8 mouse cellular contexts compared by ENCODE assay signal in the genomic region with DNA sequence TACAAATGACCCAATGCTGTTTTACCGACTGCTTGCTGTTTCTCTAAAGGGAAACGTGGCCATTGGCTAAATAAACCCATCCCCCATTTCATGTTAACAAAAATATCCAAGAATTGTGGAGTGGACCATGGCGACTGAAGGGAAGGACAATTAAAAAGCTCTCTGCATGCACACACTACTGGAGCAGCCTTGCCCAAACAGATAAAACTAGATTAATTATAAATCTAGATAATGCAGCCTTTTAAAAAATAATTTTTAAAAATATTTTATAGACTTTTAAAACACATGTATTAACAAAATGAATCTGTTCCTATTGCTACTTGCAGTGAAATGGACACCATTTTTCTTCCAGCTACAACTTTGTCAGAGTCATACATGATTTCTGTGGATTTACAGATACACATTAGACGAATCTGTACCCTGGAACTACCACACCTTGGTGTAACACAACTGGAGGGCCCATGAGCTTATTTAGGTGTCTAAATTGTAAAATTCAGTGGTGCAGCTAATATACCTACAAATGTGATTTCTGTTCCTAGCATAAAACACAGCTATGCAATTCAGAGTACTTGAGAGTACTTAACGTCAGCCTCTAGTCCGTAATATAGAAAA. TPM values are rescaled to one million over a fixed set of nuclear protein-coding genes. Genes with fewer than 3 reads are reported as not detected.
A peak's percentile ranks its signal among the peaks of the same experiment; 100 is the strongest.
DNase-seq lines count a peak whose midpoint lies in the region; ATAC-seq and TF ChIP-seq lines count a peak whose summit lies in the region.

No protein-coding gene starts in this region.

- no peaks in the 10 kb centered on the region for H3K27me3 ChIP-seq in heart, postnatal 0 days (ENCODE audit: control insufficient read depth, insufficient read depth, low read length)
- H3K27me3 ChIP-seq in embryonic facial prominence, embryonic 12.5 days: no peaks in the 10 kb centered on the region
- no peaks in the 10 kb centered on the region for H3K27me3 ChIP-seq in hindbrain, embryonic 15.5 days
- H3K27me3 ChIP-seq in midbrain, embryonic 16.5 days (ENCODE audit: control insufficient read depth, insufficient read depth, low read depth, low read length): no peaks in the 10 kb centered on the region

- 37% methylated on average over 6 of the region's 6 CpGs for WGBS in heart, postnatal 0 days
- WGBS in embryonic facial prominence, embryonic 12.5 days: 35% methylated on average over 6 of the region's 6 CpGs
- WGBS in hindbrain, embryonic 15.5 days: 24% methylated on average over 6 of the region's 6 CpGs
- 14% methylated on average over 6 of the region's 6 CpGs for WGBS in midbrain, embryonic 16.5 days

- peak overlapping the region; percentile 82 for H3K4me3 ChIP-seq in heart, postnatal 0 days (ENCODE audit: low read depth, low read length)
- H3K4me3 ChIP-seq in embryonic facial prominence, embryonic 12.5 days: peak overlapping the region; percentile 76
- peak overlapping the region; percentile 66 for H3K4me3 ChIP-seq in hindbrain, embryonic 15.5 days
- H3K4me3 ChIP-seq in midbrain, embryonic 16.5 days (ENCODE audit: low read depth, low read length): peak overlapping the region; percentile 76

- 0 out of 2 replicates have a peak, but pooled peaks cover 6% of the 10 kb centered on the region for H3K36me3 ChIP-seq in heart, postnatal 0 days (replicated peaks; ENCODE audit: control insufficient read depth, insufficient read depth, low read length)
- H3K36me3 ChIP-seq in embryonic facial prominence, embryonic 12.5 days: no peaks in the 10 kb centered on the region
- H3K36me3 ChIP-seq in hindbrain, embryonic 15.5 days: no peaks in the 10 kb centered on the region
- H3K36me3 ChIP-seq in midbrain, embryonic 16.5 days (ENCODE audit: control insufficient read depth, insufficient read depth, low read length): no peaks in the 10 kb centered on the region

- H3K4me1 ChIP-seq in heart, postnatal 0 days (ENCODE audit: control insufficient read depth, insufficient read depth): peaks cover 4% of the 10 kb centered on the region
- H3K4me1 ChIP-seq in embryonic facial prominence, embryonic 12.5 days: peaks cover 9% of the 10 kb centered on the region; the same call in 1 of the 2 replicates
- H3K4me1 ChIP-seq in hindbrain, embryonic 15.5 days (replicated peaks): peaks cover 38% of the 10 kb centered on the region
- peaks cover 34% of the 10 kb centered on the region for H3K4me1 ChIP-seq in midbrain, embryonic 16.5 days (ENCODE audit: control insufficient read depth, insufficient read depth, low read length)

- H3K4me2 ChIP-seq in heart, postnatal 0 days (ENCODE audit: low read depth, low read length): peak overlapping the region; percentile 60
- H3K4me2 ChIP-seq in embryonic facial prominence, embryonic 12.5 days (replicated peaks): peak overlapping the region; percentile 60
- peak overlapping the region; percentile 77 for H3K4me2 ChIP-seq in hindbrain, embryonic 15.5 days
- H3K4me2 ChIP-seq in midbrain, embryonic 16.5 days (ENCODE audit: low read length): peak overlapping the region; percentile 65

- TF ChIP-seq EP300 in heart, postnatal 0 days (IDR thresholded peaks at IDR 0.05; ENCODE audit: low read depth): 0 out of 2 replicates have a peak, but pooled peaks have one; percentile 9

- no peak overlapping the region for H3K9ac ChIP-seq in heart, postnatal 0 days (replicated peaks; ENCODE audit: low read depth, low read length)
- H3K9ac ChIP-seq in embryonic facial prominence, embryonic 12.5 days: no peak overlapping the region
- no peak overlapping the region for H3K9ac ChIP-seq in hindbrain, embryonic 15.5 days
- H3K9ac ChIP-seq in midbrain, embryonic 16.5 days (ENCODE audit: low read depth, low read length): 0 out of 2 replicates have a peak overlapping the region, but pooled peaks have one; percentile 14

- no peaks in the 10 kb centered on the region for H3K9me3 ChIP-seq in heart, postnatal 0 days (replicated peaks; ENCODE audit: control insufficient read depth, low read length)
- H3K9me3 ChIP-seq in embryonic facial prominence, embryonic 12.5 days: no peaks in the 10 kb centered on the region
- H3K9me3 ChIP-seq in hindbrain, embryonic 15.5 days: no peaks in the 10 kb centered on the region
- no peaks in the 10 kb centered on the region for H3K9me3 ChIP-seq in midbrain, embryonic 16.5 days (replicated peaks; ENCODE audit: control insufficient read depth, low read length, poor library complexity, severe bottlenecking)

- H3K27ac ChIP-seq in heart, postnatal 0 days (ENCODE audit: low read depth): peak overlapping the region; percentile 36; the same call in 1 of the 2 replicates
- peak overlapping the region; percentile 60 for H3K27ac ChIP-seq in embryonic facial prominence, embryonic 12.5 days
- peak overlapping the region; percentile 98 for H3K27ac ChIP-seq in hindbrain, embryonic 15.5 days (replicated peaks)
- H3K27ac ChIP-seq in midbrain, embryonic 16.5 days (ENCODE audit: low read length): peak overlapping the region; percentile 100

- ATAC-seq in heart, postnatal 0 days (ENCODE audit: insufficient read depth, low read depth): no peak
- ATAC-seq in embryonic facial prominence, embryonic 12.5 days (ENCODE audit: insufficient number of reproducible peaks, insufficient read depth, low FRiP score, low TSS enrichment): peak; percentile 36; the same call in 1 of the 2 replicates
- no peak for ATAC-seq in hindbrain, embryonic 15.5 days (ENCODE audit: low FRiP score, low read depth)
- ATAC-seq in midbrain, embryonic 16.5 days: no peak
- ATAC-seq in megakaryocyte progenitor cell, adult 5-6 weeks (replicated peaks; ENCODE audit: poor library complexity): no peak

- DNase-seq in heart, postnatal 0 days (ENCODE audit: low spot score): no peak
- no peak for DNase-seq in heart, postnatal 25 days (ENCODE audit: low spot score)
- DNase-seq in urinary bladder, postnatal 36 days (ENCODE audit: low spot score in 2 of 2): no peak
- no peak for DNase-seq in left cerebral cortex, postnatal 14 days (ENCODE audit: low spot score in 2 of 2)

- intact Hi-C loops in heart, postnatal 25 days (cut with DNase I): no loop called here
- intact Hi-C loops in left cerebral cortex, postnatal 14 days (cut with DNase I): no loop called here

- no peak for TF ChIP-seq CTCF in heart, postnatal 0 days (IDR thresholded peaks at IDR 0.05; ENCODE audit: low read depth)

RNA-seq across cellular contexts. Expression of a gene that starts 0.5 kb away (rescaled TPM):
- total RNA-seq in heart, postnatal 0 days (2014; rRNA removed; ENCODE audit: low replicate concordance): 37.2 and 38.7 TPM in 2 replicates
- polyA plus RNA-seq in heart, postnatal 0 days (2015; fragmentation: Nextera tagmentation; extraction: Ambion mirVana): 27.0 and 29.2 TPM in 2 replicates
- 10 to 100 TPM; 51.0 to 53.2 TPM for total RNA-seq in heart, postnatal 25 days (2021)
- polyA plus RNA-seq in embryonic facial prominence, embryonic 12.5 days (2016; fragmentation: Nextera tagmentation; extraction: Ambion mirVana): 31.6 and 32.3 TPM in 2 replicates
- 102 and 106 TPM in 2 replicates for polyA plus RNA-seq in hindbrain, embryonic 15.5 days (2015; fragmentation: Nextera tagmentation; extraction: Ambion mirVana)
- 143 and 144 TPM in 2 replicates for polyA plus RNA-seq in midbrain, embryonic 16.5 days (2015; fragmentation: Nextera tagmentation; extraction: Ambion mirVana)
- 143 and 145 TPM in 2 replicates for total RNA-seq in megakaryocyte progenitor cell, adult 5-6 weeks (2015)
- total RNA-seq in megakaryocyte progenitor cell, adult 5-6 weeks (2017): 167 and 171 TPM in 2 replicates
- total RNA-seq in left cerebral cortex, postnatal 14 days (2021): 100 to 1,000 TPM; 137 to 150 TPM

Comparison
In these comparisons a context has a peak if more than half of its experiments do, and no peak if none do; other contexts are left out.
1. H3K27ac ChIP-seq: peak in every context shown above with its lines; median percentile 100 in midbrain, embryonic 16.5 days; 98 in hindbrain, embryonic 15.5 days; 60 in embryonic facial prominence, embryonic 12.5 days; 36 in heart, postnatal 0 days.